Mouse (Mus musculus) retina, postnatal 1 day (tissue): ENCODE results near the gene Atp6ap1l.

ENCODE experiments used
- DNase-seq: peaks from one replicate; pipeline ENCODE4 v3.0.0-alpha.2; 2012

Gene Atp6ap1l

GRCm38 (mm10) chr13:90885856-90886532 is 19.2 kb downstream of the Atp6ap1l start:
- peak; percentile 4 for DNase-seq

- DNase-seq, result no peak
These were observed 23.3 kb downstream of the Atp6ap1l start for GRCm38 (mm10) chr13:90881727-90882429.

GRCm38 (mm10) chr13:90871579-90871978 is 33.6 kb downstream of the Atp6ap1l start:
- DNase-seq, result peak; percentile 3

- no peak for DNase-seq
These were observed 36.0 kb downstream of the Atp6ap1l start for GRCm38 (mm10) chr13:90869157-90869556.

GRCm38 (mm10) chr13:90862138-90862537 is 43.0 kb downstream of the Atp6ap1l start:
- no peak for DNase-seq

- DNase-seq, result no peak
These were observed 44.2 kb downstream of the Atp6ap1l start for GRCm38 (mm10) chr13:90860888-90861431.

- DNase-seq, result no peak
These were observed 52.2 kb downstream of the Atp6ap1l start for GRCm38 (mm10) chr13:90852727-90853630.

- DNase-seq, result no peak
These were observed 53.4 kb downstream of the Atp6ap1l start for GRCm38 (mm10) chr13:90851795-90852194.

GRCm38 (mm10) chr13:90844191-90844590 is 61.0 kb downstream of the Atp6ap1l start:
- DNase-seq, result no peak

GRCm38 (mm10) chr13:90843412-90843811 is 61.7 kb downstream of the Atp6ap1l start:
- no peak for DNase-seq

- no peak for DNase-seq
These were observed 64.0 kb downstream of the Atp6ap1l start for GRCm38 (mm10) chr13:90841213-90841553.

- peak; percentile 79 for DNase-seq
These were observed 64.5 kb downstream of the Atp6ap1l start for GRCm38 (mm10) chr13:90840530-90841212.

GRCm38 (mm10) chr13:90833641-90834207 is 71.4 kb downstream of the Atp6ap1l start:
- DNase-seq, result no peak
